Mouse (Mus musculus) retina, adult 2 months (tissue): ENCODE measurements at regions not wholly inside any gene's neighbourhood (a gene's known extent, or its start where the extent isn't known, plus 50 kb on each side); places are given as distances from the start of the nearest gene placed in this dataset.

Source experiments
- DNase-seq: peaks from one replicate; pipeline ENCODE4 v3.0.0-alpha.2; 2012; ENCODE audit warnings: low read depth, low spot score

DNA sequence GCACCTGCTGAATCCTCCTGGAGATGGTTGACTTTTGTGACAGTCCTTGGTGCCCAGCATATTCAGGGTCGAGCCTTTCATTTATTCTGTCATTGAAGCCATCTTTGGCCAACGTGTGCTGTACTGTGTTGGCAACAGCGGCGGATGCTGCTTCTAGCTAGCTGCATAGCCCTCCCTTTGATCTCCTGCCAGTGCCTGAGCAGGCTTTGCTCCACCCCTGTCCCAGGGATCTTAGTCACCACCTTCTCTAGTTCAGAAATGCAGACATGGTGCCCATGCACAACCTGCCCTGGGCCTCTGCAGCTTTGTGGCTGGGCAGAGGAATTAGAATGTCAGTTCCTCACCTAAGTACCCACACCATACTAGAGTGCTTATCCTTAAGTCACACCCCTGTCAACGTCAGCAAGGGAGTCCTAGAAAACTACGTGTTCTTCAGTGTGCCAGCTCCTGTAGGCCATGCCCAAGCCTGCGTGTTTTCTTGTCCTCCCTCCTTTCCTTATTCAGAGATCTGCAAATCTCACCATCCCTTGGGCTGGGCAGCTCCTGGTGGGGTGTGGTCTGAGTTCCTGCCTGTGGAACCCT, 151.9 kb downstream of the Zfp706 start:
- no peak for DNase-seq

- no peak for DNase-seq
Observed at GRCm38 (mm10) chr15:36854900-36855321, 152.7 kb downstream of the Zfp706 start.

DNA sequence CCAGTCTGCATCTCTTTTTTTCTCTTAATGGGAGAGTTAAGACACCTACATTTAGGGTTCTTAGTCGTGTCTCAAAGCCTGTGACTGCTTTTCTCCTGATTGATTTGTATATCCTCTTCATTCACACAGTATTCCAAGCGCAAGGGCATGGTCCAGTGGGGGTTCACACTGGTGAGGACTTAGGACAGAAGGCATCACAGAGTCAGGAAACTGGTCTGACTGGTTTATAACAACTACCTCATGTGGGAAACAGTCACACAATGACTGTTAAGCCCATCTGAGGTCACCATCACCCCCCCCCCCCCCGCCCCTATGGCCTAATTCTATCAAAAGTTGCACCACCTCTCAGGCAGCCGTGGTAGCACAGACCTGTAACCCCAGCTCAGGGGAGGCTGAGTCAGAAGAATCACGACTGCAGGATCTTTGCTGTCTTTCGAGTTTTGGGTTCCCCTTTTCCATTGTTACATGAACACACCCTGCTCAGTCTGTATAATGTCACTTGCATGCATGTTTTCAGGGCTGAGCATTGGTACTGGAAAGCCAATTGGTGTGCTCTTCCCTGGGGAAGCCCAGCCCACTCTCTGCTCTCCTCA, 155.2 kb downstream of the Zfp706 start:
- DNase-seq: no peak

- DNase-seq: no peak
Observed at GRCm38 (mm10) chr15:36848238-36848637, 159.3 kb downstream of the Zfp706 start.

DNA sequence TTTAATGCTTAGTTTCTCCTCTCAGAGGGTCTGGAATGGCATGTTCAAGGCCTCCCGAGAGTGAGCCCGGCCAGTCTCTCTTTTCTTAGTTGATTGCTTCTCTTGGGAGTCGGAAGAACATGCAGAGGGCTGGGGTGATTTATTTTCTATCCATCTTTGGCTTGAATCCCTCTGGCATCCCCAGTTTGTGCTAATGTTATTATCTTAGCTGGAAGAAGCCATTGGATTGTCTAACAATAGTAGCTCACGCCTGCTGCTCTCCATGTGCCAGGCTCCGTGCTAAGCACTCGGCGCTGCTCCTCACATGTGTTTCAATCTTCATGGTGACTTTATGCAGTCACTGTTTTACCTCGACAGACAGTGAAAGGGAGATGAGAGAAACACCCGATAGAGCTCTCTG, 160.8 kb downstream of the Zfp706 start:
- DNase-seq: no peak
